Mouse (Mus musculus): ENCODE data around the gene Plekhg2.

Plekhg2 gene

DNA sequence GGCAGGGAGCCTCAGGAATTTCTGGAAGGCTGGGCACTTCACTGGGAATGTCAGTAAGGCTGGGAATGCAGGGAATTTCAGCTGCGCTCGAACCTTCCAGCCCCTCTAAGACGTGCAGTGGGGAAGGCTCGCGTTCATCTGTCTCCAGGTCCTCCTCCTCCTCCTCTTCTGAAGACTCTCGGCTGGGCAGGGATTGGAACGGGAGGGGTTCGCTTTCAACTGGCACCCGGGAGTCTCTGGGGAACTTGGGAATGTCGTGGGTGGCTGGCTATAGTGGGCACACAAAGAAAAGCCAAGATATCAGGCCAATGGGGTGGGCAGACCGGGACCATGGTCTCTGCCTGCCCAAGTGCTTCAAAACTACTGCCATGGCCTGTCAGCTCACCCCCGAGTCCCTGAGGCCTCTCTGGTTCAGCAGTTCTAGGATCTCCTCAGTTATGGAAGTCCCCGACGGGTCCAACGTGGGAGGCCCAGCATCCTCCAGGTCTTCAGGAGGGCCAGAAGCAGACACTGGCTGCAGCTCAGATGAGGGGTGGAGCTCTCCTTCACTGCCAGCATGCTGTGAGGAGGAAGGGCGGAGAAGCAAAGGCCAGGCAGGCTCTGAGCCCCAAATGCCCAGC, 9.8 kb downstream of the Plekhg2 start:
- no peak for DNase-seq

DNA sequence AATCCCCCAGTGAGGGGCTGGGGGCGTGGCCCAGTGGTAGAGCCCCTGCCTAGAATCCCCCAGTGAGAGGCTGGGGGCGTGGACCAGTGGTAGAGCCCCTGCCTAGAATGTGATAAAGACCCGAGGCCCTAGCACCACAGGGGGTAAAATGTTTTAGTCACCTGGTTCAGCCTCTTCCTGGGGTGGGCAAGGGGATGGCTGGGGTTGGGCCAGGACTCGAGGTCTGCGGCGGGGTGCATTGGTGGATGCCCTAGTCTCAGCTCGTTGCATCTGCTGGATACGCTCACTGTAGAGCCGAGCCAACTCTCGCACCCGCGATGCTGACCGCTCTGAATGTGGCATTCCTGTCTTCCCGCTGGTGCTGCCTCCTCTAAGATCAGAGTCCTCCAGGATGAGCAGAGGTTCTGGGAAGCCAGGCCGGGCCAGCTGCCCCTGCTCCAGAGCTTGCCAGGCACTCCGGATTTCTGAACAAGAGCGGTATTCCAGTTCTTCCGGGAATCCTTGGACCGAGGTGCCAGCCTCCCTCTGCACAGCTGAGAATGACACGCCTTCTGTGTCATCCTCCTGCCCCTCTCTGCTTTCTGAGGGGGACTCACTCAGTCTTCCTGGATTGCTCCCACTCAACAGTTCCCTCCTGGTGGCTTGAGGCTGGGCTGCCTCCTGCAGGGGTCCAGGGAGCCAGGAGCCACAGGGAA, 10.6 kb downstream of the Plekhg2 start:
- DNase-seq: no peak

DNA sequence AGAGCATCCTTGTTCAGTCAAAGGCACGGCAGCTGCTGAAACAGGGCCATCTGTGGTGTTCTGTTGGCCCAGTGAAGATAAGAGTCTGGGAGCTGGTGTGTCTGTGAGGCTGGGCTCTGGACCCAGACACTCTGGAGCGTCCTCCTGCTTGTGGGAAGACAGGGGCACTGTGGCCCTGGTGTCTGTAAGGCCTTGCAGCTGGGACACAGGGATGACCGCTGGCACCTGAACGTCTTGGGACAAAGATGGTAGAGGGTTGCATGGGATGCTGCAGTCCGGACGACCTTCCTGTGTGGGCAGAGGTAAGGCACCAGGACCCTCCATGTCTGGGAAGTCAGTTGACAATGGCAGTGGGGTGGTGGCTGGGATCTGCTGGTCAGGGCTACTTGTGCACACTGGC, 12.1 kb downstream of the Plekhg2 start:
- DNase-seq: no peak

DNA sequence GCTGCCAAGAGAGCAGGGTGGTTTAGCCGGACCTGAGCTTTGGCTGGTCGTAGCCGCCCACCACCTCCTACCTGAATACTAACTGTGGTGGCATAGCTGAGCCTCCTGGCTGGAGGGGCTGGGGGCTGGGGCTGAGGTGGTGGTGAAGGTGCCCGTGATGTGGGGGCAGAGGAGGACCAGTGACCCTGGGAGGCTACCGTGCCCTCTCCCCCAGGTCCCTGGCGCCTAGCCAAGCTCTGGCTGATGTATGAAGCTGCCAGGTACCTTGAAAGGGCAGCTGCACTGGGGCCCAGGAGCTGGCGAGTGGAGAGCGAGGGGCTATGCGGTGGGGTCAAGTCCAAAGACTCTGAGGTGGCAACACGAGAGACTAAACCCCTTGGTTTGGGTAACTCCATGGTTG, 12.5 kb downstream of the Plekhg2 start:
- no peak for DNase-seq

DNA sequence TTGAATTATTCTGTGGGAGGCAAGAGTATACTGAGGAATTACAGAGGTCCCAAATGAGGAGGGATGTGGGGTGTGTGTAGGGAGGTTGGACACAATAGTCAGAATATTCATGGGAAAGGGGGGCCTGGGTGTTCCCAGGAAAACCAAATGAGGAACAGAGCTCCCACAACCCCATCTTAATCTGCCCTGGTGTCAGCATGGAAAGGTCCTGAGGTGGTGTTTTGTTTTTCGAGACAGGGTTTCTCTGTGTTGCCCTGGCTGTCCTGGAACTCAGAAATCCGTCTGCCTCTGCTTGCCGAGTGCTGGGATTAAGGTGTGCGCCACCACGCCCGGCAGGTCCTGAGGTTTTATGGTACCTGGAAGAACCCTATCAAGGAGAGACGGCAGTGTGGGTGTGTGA, 14.0 kb downstream of the Plekhg2 start:
- no peak for DNase-seq

DNA sequence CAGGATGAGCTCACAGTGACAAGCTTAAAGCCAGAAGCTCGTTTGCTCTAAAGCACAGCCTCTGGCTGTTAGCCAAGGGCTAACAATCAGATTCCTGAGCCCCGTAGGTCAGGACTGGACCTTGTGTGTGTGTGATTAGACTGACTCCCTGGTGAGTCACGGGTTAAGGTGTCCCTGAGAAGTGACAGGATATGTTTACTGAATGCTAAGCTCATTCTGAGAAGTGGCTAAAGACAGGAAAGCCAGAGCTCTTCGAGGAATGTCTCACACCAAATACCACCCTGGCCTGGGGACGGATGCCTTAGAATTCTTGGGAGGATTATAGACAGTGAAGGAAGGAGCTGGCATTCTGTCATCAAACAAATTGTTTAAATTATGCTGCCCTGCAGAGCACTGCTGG, 14.4 kb downstream of the Plekhg2 start:
- no peak for DNase-seq

DNA sequence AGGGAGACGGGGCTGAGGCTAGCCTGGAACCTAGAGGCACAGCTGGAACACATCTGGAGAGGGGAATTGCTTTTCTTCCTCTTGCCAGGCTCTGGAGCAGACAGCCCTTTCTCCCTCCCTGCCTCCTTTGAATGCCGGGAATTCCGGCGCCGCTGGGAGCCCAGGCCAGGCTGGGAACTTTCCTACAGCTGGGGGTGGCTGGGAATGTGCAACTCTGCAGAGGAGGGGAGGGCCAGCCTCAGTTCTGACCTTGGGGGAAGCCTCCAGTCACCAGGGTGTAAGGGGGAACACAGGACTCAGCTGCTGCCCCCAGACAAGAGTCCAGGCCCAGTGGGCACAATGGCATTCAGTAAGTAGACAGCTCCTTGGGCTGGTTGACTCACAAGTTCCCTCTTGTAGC, 15.4 kb downstream of the Plekhg2 start:
- peak; percentile 58 to 66 for DNase-seq

DNA sequence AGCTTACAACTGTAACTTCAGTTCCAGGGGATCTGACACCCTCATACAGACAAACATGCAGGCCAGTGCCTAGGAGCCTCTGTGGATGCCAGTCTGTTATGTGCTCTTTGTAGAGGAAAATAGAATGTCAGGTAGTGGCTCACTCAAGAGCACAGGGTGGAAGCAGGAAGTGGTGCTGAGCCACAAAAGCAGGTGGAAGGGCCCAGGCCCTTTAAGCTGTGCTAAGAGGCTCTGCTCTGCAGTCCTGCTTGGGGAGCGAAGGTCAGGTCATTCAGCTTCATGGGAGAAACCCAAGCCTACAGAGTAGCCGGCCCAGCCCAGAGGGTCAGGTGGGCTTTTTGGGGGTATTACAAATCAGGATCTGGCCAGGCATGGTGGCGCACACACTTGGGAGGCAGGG, 17.2 kb downstream of the Plekhg2 start:
- no peak for DNase-seq

DNA sequence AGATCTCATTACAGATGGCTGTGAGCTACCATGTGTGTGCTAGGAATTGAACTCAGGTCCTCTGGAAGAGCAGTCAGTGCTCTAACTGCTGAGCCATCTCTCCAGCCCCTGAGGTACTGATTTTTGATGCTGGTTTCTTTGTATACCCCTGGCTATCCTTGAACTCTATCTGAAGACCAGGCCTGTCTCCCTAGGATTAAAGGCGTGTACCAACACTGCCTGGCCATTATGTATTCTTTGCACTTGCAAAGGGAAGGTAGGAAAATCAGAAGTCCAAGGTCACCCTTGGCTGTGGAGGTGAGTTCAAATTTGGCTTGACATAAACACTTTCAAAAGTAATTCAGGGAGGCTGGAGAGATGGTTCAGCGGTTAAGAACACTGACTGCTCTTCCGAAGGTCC, 17.8 kb downstream of the Plekhg2 start:
- DNase-seq: no peak

DNA sequence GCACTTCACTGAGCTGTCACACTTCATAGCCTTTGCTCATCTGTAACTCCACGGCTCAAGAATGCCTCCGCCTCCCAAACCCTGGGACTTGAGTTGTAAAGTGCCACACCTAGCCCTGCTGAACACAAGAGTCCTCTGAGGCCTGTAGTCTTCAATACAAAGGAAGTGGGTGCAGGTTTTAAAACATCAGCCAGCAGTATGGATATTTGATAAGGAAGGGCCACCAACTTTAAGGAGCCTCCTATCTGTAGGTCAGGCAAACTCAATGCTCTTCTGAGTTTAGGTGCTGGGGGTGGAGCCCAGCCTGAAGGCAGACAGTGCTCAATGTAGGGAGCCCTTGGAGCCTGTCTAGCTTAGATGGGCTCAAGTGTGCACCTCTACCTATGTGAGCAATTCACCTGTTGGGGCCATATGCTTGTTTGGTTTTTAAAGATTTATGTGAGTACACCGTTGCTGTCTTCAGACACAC, 18.3 kb downstream of the Plekhg2 start:
- no peak for DNase-seq

DNA sequence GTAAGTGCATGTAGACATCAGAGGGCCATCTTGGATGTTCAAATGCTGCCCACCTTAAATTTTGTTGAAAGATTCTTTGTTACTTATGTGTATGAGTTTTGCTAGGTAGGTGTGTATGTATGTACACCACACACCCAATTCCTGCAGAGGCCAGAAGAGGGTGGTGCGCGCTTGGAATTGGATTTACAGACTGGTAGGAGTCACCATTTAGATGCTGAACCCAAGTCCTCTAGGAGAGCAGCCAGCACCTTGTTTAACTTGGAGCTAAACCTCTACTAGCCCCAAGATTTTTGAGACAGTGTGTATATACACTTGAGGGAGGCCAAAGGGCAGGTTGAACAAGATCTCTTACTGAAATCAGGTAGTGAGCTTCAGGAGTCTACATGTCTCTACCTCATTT, 19.1 kb downstream of the Plekhg2 start:
- DNase-seq: no peak

DNA sequence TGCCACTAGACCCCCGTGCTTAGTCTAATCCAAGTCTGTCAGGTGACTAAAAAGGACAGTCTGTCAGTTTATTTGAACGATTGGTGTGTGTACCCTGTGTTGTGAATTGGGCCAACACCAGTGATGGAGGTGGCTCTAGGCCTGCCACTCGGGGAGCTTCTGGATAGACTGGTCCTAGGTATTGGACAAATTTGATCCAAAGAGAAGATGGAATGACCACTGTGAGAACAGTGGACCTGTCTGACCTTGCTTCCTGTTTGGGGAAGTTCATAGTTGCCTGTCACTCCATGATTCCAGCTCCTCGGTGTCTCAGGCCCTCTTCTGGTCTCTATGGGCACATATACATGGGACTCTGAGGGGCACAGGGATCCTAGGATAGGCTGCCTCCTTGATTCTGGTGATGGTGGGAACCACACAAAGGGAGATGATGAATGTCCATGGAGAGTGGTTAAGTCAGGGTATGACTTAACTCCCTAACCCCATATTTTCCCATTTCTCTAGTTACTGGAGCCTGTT, 20.7 kb downstream of the Plekhg2 start:
- no peak for DNase-seq

DNA sequence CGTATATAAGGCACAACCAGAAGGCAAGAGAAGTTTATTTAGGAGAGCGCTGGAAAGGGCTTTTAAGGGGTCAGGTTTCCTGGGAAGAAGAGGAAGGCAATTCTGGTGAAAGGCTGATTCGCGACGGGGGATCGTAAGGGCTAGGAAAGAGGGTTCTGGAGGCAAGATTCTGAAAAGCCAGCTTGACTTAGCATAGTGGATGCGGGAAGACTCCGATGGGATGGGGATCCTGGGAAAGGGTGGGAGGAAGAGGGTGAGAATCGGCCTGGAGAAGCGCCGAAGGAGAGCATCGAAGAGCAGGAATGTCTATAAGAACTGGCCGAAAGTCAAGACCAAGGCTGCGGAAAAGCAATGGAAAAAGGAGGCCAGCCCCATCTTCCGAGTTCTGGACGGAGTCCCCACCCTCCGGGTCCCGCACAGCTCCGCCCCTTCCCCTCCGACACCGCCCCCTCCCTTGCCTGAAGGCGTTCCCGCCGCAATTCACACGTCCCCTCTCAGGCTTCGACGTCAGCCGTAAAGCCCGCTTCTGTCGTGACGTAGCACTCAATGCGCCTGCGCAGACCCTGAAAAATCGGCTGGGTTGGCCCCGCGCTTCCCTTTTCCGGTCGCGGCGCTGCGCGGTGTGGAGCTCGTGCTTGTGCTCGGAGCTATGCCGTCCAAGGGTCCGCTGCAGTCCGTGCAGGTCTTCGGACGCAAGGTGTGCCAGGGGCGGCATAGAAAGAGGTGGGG, 22.1 kb downstream of the Plekhg2 start, which contains the start of gene Rps16:
Gene Rps16 (plus strand): TSS at position 498 of the 729 bp plus-strand sequence.
- peak; percentile 98 for DNase-seq

DNA sequence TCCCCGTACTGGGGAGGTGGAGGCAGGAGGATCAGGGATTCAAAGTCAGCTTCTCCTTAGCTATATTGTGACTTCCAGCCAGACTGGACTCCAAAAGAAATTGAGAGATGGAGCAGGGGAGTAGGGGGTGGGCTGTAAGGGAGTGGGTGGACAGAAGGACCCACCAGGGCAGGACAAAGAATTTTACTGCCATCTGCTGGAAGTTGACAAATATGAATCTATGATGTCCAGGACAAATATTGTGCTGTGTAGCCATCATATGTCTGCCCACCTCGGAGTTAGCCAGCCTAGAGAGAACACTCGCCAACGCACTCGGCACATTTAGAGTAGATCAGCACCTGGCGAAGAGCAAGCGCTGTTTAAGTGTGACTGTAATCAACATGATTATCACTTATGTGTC, 23.8 kb downstream of the Plekhg2 start:
- no peak for DNase-seq

DNA sequence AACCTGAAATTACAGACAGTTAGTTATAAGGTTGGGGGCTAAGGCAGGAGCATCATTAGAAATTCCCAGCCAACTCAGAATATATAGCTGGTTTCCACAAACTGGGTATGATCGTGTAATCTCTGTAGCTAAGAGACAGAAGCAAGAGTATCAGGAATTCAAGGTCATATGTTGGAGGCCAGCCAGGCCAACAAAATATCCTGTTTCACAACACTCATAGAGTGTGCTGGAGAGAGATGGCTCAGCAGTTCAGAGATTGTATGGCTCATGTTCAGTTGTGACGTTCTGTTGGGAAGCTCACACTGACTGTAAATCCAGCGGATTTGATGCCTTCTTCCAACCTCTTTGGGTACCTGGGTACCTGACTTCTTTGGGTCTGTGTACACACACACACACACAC, 24.7 kb downstream of the Plekhg2 start:
- no peak for DNase-seq

DNA sequence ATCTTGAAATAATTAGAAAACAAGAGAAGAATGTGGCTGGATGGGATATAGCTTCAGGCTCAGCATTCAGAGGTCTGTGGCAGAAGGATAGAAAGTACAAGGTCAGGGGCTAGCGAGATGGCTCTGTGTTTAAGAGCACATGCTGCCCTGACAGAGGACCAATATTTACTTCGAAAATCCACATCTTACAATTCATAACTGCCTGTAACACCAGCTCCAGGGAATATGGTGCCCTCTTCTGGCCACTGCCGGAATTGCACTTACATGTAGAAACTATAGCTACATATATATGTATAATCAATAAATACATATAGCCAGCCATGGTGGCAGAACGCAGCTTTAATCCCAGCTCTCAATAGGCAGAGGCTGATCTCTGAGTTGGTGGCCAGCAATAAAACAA, 27.8 kb downstream of the Plekhg2 start:
- DNase-seq: peak; percentile 39 to 45

DNA sequence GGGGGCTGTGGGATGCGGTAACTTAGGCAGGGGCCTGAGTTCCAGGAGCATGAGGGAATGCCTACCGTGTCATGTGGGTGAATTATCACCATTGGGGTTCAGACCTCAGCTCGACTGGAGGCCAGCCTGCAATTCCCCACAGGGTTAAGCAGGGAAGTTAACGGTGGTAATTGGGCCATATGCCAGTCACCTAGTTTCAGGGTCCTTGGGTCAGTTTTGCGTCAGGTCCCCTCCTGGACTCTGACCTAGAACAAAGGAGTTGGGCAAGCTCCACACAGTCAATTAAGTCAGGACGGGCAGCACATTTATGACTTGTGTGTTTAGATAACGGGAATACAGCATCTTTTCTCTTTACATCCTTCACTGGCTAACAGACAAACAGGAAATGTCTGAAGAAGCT, 31.0 kb downstream of the Plekhg2 start:
- DNase-seq: no peak

DNA sequence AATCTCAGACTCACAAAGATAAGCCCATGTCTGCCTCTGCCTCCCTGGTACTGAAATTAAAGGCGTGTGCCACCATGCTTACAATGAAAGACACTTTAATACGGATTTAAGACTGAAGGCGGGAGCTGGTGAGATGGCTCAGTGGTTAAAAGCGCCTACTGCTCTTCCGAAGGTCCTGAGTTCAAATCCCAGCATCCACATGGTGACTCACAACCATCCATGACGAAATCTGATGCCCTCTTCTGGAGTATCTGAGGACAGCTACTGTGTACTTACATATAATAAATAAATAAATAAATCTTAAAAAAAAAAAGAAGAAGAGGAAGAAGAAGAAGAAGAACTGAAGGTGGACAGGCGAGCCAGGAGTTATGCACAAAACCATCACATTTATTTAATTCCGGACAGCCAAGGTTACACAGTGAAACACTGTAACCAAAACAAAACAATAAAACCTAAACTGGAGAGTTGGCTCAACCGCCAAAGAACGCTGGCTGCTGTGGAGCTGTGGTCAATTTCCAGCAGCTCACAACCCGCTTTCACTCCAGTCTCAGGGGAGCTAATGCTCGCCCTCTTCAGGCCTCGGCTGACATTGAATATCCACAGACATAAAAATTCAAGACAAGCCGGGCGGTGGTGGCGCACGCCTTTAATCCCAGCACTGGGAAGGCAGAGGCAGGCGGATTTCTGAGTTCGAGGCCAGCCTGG, 33.0 kb downstream of the Plekhg2 start:
- peak; percentile 68 to 73 for DNase-seq

DNA sequence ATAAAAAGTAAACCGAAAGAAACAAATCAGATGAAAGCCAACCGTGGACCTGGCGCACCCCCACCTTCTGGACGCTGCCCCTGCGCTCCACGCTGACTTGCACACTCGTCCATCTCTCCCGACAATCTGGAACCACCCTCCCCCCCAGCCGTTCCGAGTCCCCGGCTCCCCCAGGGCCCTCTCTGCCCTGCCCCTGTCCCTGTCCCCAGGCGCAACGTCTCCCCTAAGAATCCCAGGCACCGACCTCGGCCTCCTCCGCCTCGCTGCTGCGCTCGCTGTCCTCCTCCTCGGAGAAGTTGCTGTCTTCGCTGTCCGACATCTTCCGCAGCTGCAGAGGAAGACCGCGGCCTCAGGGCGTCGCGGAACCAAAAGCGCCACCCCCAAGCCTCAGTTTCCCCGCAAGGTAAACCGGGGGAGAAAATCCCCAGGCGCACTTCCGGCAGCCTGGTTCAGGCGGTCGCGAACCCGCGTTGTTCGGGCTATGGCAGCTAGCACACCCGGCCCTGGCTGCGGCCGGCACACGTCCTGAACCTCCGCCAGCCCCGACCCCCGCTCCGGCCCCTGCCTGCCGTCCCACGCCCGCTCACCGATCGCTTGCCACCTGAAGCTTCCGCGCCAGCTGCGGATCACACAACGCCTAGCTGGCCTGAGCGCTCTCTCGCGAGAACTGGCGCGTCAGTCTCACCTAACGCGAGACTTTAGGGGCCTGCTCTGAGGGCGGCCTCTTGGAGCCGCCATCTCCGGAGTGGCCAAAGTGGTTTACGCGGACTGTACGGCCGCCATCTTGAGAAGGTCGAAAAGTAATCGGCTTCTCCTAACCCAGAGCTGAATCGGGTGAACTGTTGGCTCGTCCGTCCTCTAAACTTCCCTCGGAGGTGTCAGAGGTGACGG, 34.0 kb downstream of the Plekhg2 start, which contains the start of gene Supt5:
Gene Supt5 (minus strand): TSS at position 639 of the 891 bp plus-strand sequence.
- DNase-seq: peak; percentile 99

DNA sequence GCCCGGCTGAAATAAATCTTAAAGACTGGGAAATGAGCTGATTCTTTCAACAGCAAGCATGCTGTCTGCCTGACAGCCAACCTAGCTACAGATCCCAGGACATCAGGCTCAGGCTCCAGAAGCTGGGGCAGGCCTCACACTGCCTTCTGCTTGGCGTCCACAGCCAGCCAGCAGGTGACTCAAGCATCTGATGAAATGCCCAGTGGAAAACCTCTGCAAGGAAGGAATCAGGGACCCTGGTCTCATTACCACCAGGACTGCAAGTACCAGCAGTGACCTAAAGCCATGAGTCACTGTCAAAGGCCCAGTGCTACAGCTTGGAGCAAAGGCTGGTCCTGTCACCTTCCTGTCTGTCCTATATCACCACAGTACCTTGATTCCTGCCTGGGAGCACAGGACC, 36.9 kb downstream of the Plekhg2 start:
- DNase-seq: no peak

DNA sequence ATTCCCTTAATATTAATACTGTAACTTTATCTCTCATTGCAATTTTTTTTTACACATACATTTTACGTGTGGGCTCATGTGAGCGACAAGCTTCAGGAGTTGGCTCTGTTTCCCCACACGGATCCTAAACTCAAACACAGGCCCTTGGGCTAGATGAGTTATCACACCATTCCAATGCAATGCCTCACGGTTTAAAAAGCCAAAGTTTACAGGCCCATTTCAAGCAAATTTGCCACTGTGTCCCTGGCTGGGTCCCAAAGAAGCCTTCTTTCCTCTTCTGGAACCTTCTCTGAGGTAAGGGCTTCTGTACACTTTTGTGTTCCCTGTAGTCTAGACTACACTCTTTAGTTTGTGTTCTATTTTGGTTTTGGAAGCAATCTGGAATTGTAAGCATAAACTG, 37.9 kb downstream of the Plekhg2 start:
- no peak for DNase-seq

DNA sequence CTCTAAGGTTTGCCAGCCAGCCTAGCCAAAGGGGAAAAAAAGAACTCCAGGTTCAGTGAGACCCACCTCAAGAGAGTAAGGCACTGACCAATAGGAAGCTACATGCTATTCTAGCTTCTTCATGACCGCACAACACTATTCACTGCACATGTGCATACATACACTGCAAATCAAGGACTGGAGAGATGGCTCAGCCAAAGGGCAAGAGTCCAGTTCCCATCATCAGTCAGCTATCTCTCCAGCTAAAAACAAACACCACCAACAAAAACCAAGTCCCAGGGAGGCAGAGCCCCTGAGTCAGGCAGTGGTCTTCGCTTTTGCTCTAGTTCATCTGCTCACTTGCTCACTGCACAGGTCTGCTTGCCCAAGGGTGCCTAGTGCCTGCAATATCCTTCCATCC, 44.1 kb downstream of the Plekhg2 start:
- DNase-seq: no peak

Data from lung, adult 18-20 months (tissue).